Mouse (Mus musculus) hematopoietic stem cell, adult 5-6 weeks (primary cell): ENCODE results near the gene Capn15. TPM values are rescaled to one million over a fixed set of nuclear protein-coding genes. Genes with fewer than 3 reads are reported as not detected.

ENCODE experiments used
- ATAC-seq, 2 experiments: fragments of 125-278 bp in 1 of 2; replicated peaks in 1 of 2; 2 replicates each; pipeline ENCODE4 v1.8.0; 2016 to 2017; ENCODE audit warnings: inconsistent platforms in 2 of 2, mild to moderate bottlenecking in 2 of 2, moderate number of reproducible peaks in 2 of 2, low read depth in 1 of 2, moderate TSS enrichment in 1 of 2; ENCODE audit not compliant: low FRiP score in 2 of 2, poor library complexity in 2 of 2, severe bottlenecking in 2 of 2, insufficient read depth in 1 of 2, low TSS enrichment in 1 of 2
- total RNA-seq: library from RNA; stranded (forward); fragments of 172-1452, 232-1000 nt; gene quantifications from 2 replicates; pipeline ENCODE4 v1.2.3, GENCODE M21; 2017

Capn15 gene
- total RNA-seq, 1 experiment from 2014 or later: 8.1 TPM

DNA sequence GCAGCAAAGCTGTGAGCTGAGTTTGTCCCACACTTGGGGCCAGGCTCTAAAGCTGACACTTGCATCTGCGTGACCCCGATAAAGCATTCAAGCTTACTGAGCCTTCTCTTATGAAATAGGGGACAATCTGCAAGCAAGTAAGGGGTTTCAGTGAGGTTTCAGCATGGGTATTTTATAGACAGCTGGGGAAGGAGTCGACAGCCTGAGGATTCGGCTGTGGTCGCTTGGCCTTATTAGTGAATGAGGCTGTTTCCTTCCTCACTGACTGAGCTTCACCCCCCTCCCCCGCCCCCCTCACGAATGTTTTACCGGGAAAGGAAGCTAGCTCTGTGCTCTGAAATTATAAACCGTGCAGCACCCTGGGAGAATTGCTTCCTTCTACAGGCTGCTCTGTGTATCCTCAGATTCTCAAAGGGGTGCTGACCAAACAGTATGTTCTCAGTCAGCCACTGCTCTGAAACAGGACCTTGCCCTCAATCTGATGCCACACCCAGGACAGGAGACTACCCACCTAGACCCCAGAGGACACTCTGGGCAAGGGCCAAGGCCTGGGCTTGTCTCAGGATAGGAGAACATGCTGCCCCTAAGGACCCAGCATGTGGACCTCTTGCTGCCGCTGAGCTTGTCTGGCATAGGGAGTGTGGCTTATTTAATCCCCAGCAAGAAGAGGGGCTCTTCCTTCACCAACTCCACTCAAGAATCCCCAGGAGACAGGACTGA, 20.3 kb upstream of the Capn15 start:
- ATAC-seq: peak; percentile 17 to 49; a peak in 3 of 4 replicates

GRCm38 (mm10) chr17:26004711-26005110, 19.1 kb upstream of the Capn15 start:
- ATAC-seq: no peak

DNA sequence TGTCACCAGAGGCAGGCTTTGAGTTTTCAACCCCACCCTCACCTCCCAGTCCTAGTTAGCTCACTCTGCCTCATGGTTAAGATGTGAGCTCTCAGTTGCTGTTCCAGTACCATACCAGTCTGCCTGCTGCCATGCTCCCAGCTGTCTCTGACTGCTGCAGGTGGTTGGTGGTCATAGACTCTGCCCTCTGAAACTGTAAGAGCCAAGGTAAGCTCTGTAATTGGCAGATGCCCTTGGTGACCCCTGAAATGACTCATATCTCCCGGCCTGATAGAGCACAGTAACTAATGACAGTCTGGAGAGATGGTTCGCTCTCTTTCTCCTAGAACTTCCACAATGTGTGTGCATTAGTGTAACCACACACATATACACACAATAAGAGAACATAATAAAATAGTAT, 18.3 kb upstream of the Capn15 start:
- ATAC-seq: no peak

- ATAC-seq: no peak
Observed at GRCm38 (mm10) chr17:25998425-25998824, 12.8 kb upstream of the Capn15 start.

- no peak for ATAC-seq
Observed at GRCm38 (mm10) chr17:25993489-25993888, 7.9 kb upstream of the Capn15 start.

DNA sequence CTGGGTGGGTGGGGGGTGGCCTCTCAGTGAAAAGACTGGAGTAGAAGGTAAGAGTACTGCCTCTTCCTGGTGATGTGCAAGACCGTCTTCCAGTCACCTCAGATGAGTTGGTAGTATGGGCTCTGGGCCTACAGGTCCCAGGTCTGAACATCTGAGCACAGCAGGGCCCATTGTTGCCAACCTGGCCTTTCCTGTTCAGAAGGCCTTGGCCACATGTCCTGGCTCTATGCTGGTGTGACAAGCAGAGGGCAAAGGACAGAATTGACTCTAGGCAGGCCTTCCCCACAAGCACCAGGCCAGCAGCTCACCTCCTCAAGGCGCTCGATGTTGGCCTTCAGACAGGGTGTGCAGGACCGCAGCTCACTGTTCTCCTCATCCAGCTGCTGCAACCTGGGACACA, 6.7 kb upstream of the Capn15 start:
- ATAC-seq: no peak

DNA sequence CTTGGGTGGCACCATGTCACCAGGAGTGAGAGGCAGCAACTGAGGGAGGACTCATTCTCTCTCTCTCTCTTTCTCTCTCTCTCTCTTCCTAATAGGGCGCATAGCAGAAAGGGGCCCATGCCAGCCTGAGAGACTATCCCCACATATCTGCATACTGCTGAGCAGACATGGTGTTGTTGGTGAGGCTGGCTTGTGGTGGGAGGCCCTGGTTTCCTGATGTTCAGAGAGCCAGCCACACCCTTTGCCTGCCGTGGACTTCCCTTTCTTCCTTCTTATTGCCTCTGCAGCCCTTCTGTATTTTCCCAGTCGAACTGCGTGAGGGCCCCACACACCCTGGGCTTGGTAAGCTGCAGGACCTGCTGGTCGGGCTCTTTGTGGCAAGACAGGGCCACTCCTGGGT, 4.7 kb upstream of the Capn15 start:
- peak; percentile 35 to 43; a peak in 1 of 4 replicates for ATAC-seq

- no peak for ATAC-seq
Observed at GRCm38 (mm10) chr17:25984556-25985305, 865 bp downstream of the Capn15 start.

DNA sequence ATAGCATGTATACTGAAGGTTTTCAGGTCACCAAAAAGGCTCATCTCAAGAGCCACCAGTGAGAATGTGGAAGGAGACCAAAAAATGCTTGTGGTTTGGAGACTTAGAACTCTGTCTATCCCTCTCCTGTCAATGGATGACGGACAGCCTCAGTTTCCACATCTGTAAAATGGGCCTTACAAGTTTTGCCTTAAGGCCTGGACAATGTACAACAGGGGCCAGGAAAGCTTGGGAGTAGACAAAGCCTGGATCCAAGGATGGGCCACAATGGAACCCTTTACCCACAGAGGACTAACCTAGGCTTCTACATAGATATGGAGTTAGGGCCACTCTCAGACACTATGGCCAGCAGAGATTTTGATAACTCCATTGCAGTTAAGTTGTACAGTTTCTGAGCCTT, 1.5 kb downstream of the Capn15 start:
- no peak for ATAC-seq

- no peak for ATAC-seq
Observed at GRCm38 (mm10) chr17:25982913-25983312, 2.7 kb downstream of the Capn15 start.

GRCm38 (mm10) chr17:25980854-25981253, 4.7 kb downstream of the Capn15 start:
- ATAC-seq: no peak

DNA sequence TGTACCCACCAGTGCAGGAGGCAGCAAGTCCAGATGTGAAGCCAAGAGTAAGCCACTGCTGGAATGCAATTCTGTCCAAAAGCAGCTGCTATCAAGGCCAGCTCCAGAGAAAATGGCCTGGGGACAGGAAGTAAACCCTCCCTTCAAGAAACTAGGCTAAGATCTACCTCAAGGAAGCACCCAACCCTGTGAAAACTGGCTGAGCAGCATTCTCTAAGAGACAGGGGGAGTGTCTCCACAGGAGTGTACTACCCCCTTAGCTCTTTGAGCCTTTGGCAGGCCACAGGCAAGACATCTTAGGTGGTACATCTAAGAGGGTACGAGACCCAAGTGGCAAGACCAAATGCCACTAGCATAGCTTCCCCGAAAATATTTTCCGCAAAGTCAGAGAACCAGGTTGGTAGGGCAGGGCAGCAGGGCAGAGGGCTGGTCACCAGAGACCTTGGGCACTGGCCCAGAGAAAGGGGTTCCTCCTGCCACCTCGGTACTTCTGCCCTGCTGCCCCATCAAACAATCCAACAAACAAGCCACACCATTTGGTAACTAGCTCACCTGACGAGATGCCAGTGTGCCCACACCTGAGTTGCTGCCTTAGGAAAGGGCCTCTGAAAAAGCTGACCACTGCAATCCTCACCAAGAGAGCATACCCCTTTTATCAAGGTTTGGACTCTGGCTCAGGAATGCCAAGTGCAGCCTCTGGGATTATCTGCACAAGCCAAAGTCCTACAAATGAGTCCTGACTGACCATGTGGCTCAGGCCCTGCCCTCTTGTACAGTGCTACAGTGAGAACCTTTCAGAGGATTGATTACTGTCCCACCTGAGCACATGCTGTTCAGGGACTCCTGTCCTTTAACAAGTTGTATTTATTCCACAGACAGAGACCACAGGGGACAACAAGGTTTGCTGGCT, 5.5 kb downstream of the Capn15 start:
- ATAC-seq: no peak

DNA sequence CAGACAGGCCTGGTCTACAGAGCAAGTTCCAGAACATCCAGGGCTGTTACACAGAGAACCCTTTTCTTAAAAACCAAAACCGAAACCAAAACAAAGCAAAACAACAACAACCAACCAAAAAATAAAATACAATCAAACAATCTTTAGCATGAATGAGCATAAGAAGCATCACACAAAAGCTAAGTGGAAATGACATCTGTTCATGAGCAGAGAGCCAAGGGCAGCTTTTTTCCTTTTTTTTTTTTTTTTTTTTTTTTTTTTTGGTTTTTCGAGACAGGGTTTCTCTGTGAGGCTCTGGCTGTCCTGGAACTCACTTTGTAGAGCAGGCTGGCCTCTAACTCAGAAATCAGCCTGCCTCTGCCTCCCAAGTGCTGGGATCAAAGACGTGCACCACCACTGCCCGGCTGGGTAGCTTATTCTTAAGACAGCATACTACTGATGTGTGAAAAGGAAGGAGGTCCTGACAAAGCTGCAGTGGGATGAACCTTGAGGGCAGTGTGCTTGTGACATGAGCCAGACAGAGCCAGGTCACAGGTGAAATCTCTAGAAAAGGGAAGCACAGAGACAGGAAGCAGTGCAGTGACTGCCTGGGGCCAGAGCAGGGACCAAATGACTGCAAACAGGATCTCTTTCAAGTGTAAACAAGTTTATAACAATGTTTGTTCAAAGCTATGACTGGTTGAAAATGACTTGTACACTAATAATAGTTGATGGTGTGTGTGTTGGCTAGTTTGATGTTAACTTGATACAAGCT, 14.5 kb downstream of the Capn15 start:
- peak; percentile 39 to 53; a peak in 3 of 4 replicates for ATAC-seq

DNA sequence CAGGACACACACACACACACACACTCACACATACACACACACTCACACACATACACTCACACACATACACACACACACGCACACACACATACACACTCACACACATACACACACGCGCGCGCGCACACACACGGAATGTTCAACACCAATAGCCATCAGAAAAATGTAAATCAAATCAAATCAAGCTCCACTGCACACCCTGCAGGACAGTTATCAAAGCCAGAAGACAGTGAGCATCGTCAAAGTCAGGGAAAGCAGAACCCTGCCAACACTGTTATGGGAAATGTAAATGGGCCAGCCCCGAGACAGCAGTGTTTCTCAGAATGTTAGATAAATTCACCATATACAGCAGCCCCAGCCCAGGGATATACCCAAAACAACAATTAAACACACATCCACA, 15.1 kb downstream of the Capn15 start:
- ATAC-seq: no peak

- ATAC-seq: no peak
Observed at GRCm38 (mm10) chr17:25968176-25968575, 17.4 kb downstream of the Capn15 start.

DNA sequence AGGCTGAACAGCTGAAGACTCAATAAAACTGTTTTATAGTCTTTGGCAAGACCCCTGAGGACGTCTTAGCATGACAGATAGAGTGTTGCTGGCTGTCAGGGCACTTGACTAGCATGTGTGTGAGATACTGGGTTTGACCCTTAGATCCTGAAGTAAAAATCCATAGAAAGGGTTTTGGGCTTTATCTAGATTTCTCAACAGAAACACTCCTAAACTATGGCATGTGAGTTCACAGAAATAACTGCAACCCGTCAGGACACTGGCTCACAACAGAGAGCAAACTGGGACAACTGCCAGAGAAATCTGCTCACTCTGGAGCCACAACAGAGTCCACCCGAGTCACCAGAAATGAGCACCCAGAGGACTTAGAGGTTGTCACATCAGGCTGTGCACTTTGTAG, 17.9 kb downstream of the Capn15 start:
- no peak for ATAC-seq

GRCm38 (mm10) chr17:25964271-25964670, 21.3 kb downstream of the Capn15 start:
- ATAC-seq: no peak
